Mouse (Mus musculus): ENCODE results near the gene Krt18.
A peak's percentile ranks its signal among the peaks of the same experiment; 100 is the strongest.
"Not testable (repeated sequence)": the region's sequence is repeated elsewhere in the genome, so short reads cannot be mapped to it uniquely, and the experiment has no call there.

Gene Krt18

DNA sequence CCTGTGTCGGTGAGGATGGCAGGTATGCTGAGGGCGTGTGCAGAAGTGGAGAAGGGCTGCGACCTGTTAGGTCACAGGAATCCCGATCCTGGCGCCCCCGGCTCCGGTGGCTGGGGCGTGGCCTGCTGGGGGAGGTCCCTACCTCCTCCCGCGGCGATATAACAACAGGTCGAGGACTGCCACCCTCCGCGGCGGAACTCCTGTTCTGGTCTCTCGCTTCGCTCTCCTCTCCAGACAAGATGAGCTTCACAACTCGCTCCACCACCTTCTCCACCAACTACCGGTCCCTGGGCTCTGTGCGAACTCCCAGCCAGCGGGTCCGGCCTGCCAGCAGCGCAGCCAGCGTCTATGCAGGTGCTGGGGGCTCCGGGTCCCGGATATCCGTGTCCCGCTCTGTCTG is at the start of gene Krt18:
Gene Krt18 (plus strand): TSS at position 141 of the 400 bp plus-strand sequence.
- DNase-seq (ENCODE audit: low spot score): no peak

DNA sequence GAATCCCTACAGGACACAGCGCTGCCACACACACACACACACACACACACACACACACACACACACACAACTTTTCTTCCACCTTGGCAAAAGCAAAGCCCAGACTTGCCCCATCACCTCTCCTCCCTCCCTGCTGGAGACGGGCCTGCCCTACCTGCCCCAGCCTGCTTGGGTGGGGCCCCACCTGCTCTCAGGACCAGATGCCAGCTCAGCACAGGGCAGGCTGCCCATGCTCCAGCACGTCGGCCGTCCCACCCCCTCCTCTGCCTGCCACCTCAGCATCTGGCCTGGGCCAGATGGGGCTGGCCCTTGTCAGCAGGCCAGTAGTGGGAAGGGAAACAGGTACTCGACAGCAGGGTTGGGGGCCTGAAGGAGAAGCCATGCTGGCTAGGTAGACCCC is 47.1 kb upstream of the Krt18 start:
- peak; percentile 42 for DNase-seq (ENCODE audit: low spot score)

DNA sequence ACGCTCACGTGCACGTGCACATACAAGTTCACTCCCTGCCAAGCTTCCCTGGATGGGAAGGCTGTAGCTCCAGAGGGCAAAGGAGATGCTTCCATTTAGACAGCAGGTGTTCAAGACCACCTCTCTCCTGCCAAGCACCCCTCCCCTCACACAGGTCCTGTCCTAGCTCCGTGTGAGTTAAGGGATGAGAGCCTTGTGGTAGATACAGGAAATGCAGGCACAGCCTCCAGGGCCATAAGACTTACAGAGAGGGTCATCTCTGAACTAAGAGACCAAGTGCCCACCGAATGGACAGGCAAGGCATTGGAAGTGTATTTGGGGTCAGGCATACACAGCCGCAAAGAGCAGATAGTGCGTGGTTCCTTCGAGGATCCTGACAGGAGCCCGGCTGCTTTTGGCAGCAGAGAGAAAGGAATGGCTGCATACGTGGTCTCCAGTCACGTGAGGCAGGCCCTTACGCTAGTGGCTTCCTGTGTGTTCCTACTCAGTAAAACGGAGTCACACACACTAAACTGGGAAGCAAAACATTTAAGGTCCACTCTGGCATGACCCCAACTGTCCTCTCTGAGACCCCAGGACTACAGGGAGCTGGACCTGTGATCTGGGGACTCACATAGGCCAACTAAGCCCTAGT is 44.5 kb upstream of the Krt18 start:
- no peak for DNase-seq (ENCODE audit: low spot score)

DNA sequence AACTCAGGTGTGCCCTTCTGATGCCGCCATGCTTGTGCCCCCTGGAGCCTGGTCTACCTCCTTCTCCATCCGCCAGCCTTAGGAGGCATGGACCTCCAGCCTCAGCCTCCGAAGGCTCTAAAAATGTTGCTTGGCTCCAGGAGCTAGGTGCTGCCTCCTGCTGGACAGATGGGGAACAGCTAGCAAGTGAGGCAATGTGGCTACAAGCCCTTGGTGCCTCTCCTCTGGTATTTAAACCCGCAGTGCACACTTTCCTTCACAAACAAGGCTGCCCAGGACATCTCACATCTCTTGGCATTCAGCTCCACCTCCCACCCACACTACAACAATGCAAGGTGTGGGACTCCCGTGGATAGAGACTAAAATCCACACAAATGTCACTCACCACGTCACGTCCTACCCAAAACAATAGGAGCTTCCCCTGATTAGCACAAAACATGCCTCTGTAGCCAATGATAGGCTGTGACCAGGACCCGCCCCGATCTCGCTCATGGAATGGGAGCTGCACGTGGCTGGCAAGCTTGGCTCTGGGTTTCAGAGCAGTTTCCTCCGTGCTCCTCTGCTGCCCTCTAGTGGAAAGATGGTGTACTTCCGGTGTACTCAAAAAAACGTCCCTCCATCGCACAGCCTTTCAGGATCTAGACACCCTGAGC is 43.9 kb upstream of the Krt18 start:
- peak; percentile 87 for DNase-seq (ENCODE audit: low spot score)

DNA sequence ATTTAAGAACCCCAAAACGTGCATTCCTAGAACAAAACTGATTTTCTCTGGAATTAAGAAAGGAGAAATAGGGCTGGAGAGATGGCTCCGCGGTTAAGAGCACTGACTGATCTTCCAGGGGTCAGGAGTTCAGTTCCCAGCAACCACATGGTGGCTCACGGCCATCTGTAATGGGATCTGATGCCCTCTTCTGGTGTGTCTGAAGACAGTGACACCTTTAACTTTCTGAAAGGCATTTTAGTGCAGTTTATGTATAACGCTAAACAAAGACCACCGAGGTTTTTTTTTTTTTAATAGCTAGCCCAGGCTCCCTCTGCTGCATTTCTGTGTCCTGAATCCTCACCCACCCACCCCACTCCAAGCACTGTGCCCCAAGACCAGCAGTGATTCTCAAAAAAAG is 43.2 kb upstream of the Krt18 start:
- no peak for DNase-seq (ENCODE audit: low spot score)

DNA sequence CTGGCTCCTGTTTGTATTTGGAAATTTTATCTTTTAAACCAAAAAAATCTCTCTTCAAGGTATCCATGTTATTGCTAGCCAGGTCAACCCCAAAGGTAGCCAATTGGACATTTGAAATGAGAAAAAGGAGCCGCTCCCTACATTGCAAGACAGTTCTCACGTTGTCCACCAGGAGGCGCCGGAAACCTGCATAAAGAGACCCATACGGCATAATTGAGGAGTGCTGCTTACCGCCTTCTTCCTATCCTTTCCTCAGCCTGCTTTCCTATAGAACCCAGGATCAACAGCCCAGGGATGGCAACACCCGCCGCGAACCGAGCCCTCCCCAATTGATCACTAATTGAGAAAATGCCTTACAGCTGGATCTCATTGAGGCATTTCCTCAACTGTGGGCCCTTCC is 39.9 kb upstream of the Krt18 start:
- peak; percentile 55 for DNase-seq (ENCODE audit: low spot score)

DNA sequence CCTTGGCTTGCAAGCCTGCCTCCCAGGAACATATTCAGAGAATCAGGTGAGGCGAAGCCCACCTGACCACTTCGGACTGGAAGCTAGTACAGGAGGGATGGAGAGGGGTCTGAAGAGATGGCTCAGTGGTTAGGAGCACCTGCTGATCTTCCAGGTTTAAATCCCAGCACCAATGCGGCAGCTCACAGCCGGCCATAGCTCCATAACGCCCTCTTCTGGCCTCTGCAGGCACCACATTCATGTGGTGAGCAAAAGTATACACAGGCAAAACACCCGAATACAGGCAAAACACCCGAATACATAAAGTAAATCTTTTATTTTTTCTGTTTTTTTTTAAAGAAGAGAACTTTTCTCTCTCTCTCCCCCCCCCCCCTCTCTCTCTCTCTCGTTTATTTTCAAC is 39.3 kb upstream of the Krt18 start:
- no peak for DNase-seq (ENCODE audit: low spot score)

DNA sequence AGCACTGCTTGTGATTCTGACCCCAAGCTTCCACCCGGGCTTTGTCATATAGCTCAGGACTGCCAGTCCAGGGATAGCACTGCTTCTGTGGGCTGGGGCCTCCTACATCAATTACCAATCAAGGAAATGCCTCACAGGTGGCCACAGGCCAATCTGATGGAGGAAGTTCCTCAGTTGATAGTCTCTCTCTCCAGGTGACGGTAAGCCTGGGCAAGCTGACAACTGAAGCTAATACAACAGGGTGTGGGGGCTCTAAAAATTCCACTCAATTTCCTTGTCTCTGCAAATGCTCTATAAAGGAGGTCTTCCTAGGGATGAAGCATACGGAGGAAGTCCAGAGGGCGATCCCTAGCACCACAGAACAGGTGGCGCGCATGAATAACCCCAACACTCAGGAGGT is 37.0 kb upstream of the Krt18 start:
- DNase-seq (ENCODE audit: low spot score): no peak

DNA sequence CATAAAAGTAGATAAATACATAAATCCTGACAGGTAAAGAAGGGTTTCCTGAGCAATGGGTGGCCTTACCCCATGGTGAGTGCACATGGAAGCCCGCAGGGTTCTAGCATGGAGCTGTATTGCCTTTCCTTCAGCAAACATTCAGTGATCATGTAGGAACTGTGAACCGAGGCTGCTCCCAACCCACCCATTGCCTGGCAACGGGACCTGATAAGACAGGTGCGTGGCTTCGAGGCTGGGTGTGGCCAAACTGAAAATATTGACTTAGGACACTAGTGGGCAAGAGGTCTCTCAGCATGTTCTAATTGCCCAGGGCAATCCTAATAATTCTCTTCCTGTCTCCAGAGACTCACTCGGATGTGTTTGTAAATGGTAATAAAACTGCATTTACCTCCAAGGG is 33.6 kb upstream of the Krt18 start:
- DNase-seq (ENCODE audit: low spot score): no peak

DNA sequence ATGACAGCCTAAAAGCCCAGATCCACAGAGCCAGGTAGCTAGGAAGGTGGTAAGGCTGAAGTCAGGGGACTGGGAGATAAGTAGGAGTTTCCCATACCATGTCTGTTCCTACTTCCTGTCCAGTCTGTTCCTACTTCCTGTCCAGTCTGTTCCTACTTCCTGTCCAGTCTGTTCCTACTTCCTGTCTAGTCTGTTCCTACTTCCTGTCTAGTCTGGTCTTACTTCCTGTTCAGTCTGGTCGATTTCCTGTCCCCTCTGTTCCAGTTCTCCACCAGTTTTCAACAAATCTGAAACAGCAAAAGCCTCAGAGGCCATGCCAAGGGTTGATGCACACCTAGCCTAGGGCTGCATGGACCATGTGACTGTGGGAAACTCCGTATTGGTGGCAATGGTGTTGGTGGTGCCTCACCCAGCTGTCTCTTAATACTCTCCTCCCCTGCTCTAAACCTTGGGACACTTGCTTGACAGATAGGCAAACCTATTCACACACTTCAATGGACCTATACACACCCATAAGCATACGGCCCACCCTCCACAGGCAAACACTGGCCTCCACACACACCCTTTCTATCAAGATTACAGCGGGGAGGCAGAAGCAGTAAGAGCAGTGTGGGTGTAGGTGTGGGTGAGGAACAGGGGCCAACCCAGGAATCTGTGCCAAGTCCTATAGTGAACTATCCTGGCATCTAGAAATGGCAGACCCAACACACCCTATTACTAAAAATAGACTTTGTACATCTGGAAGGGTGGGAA is 32.3 kb upstream of the Krt18 start:
- DNase-seq (ENCODE audit: low spot score): no peak

DNA sequence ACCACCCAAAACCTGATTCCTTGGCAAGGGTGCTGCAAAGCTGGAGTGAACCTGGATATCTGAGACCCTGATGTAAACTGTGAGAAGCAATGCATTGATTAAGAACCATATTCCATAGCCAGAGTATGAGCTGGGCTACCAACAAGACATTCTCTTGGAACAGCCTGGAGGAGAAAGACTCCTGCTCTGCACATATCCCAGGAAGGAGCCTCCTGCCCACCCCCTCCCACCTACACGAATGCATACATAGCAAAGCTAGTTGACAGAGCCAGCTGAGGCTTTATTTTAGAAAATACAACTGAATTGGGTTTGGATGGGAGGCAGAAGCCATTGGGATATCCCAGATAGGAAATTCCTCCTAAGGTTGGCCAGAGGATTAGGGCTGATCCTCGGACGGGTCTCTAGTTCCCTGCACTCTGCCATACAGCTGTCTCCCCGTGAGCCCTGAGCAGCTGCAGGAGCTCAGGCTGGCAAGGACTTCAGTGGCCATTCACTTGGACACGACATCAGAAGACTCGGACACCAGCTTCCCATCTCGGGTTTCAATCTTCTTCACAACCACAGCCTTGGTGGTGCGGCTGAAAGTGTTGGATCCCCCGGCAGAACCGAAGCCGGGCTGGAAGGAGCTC is 31.4 kb upstream of the Krt18 start:
- DNase-seq (ENCODE audit: low spot score): not testable (repeated sequence)

DNA sequence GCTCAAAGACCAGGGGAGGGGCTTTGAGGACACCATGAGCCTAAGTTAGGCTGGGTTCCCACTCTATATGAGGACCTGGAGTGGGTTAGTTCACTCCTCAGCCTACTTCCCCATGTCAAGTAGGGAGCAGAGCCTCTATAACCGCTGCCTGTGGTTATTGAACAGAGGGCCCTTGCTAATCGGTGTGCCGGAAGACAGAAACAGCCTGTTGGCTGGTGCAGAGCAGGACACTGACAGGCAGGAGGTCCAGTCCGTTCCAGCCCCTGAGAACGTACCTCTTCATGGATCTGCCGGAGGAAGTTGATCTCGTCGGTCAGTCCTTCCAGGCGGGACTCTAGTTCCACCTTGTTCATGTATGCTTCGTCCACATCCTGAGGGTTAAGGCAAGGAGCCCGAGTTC is 28.8 kb upstream of the Krt18 start:
- no peak for DNase-seq (ENCODE audit: low spot score)

DNA sequence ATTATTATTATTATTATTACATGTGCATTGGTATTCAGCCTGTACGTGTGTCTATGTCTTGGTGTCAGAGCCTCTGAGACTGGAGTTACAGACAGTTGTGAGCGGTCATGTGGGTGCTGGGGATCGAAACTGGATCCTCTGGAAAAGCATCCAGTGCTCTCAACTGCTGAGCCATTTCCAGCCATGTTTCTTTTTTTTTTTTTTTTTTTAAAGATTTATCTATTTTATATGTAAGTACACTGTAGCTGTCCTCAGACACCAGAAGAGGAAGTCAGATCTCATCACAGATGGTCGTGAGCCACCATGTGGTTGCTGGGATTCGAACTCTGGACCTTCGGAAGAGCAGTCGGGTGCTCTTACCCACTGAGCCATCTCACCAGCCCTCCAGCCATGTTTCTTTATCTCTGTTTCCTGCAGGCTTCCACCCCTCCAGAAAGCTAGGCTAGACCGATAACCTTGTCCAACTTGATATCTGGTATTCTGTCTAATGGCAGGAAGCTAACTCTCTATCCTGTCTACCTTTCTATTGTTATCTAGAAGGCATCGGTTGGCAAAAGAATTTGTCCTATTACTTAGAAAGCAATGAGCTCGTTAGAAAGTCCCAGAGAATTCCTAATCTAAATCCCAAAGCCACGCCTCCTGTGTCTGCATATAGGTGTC is 28.2 kb upstream of the Krt18 start:
- DNase-seq (ENCODE audit: low spot score): no peak

DNA sequence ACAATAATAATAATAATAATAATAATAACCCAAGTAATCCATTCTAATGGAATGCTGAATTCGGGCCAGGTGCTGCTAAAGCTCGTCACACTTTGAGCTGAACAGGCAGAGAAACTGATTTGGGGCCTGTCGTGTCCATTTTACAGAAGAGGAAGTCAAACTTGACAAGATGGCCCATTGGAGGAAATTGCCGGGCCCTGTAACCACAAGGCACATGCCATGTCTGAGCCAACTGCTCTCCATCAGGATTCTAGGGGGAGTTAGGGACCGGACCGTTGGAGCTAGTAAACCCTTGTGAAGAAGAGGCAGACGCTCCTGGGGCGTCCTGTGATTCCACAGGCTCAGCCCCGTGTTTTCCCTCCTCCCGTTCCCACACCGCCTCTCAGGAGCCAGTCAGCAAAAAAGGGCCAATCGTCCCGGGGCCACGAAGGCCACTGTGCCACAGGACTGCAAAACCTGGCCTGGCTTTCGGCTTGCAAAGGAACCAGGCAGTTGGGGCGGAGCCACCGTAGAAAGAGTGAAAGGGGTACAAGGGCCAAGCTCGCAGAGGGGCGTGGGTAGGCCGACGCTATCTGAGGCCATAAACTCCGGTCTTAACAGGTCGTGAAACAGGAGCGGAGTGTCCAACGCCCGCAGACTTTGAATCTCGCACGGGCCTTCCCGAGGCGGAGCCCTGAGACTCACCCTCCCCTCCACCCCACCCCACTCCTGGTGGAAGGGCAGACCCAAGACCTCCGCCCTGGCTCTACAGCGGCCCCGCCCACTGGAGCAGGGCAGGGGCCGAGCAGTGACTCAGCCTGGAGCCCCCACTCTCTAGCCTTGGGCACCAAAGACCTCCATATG is 25.1 kb upstream of the Krt18 start:
- DNase-seq (ENCODE audit: low spot score): peak; percentile 67

DNA sequence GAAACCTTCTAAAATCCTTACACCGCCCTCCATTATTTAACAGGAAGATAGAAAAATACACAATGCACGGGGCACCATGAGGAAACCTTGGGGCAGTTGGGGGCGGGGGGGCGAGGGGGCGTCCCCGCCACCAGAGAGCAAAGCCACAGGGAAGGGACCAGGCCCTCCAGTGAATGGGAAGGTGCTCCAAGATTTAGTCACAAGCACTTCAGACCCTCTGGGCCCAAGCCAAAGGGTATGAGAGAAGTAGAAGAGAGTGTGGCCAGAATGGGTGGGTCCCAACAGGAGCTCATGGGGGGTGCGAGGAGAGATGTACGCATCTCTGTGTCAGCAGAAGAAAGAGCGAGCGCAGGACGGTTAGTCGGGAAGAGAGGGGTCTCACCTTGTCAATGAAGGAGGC is 24.5 kb upstream of the Krt18 start:
- DNase-seq (ENCODE audit: low spot score): no peak

DNA sequence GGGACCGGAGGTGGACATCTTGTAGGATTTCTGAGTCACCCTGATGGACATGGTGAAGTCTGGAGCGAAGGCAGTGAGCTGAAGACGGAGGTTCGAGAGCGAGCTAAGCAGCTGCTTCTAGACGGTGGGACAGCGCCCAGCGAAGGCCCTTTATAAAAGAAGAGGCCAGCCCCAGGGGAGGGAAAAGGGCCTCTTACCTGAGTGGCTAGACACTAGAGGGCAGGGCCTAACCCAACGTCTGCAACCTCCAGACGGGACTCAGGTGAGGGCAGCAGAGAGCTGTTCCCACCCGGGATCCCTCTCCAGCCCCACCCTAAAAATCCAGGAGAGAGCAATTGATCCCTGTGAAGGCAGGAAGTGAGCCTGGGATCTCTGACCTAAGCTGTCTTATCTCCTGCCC is 23.8 kb upstream of the Krt18 start, which contains the start of gene Krt8:
Gene Krt8 (minus strand): TSS at position 294 of the 400 bp plus-strand sequence.
- peak; percentile 57 for DNase-seq (ENCODE audit: low spot score)

DNA sequence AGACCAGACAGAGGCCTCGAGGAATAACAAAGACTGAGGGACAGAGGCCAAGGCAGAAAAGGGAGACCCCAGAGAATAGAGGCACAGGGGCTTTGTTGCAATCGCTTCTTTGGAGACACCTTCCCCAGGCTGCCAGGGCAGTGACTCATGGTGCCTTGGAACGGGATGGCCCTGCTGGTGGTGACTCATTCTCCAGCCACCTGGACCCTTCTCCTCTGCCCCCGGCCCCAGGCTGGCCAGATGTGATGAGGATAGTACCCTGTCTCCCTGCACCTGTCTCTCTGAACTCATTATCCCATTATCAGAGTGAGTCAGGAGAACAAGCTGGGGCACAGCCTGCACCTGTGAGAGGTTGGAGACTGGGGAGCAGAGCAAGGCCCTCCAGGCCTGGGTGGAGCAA is 22.7 kb upstream of the Krt18 start:
- no peak for DNase-seq (ENCODE audit: low spot score)

DNA sequence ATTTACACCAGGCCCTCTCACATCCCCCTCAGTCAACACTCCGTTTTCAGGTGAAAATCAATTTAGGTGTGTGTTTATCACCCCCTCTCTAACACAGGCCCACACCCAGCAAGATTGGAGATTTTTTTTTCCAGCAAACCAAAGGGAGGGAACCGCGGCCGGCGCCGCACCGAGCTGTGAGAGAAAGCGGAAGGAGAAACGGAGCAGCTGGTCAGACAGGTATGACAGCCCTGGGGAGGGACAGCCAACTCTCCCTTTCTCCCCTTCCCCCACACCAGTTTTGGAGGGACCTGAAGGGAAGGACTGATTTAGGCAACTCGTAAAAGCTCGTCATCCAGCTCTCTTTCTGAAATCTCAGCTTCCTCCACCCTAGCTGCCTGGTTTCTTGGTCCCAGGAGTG is 21.7 kb upstream of the Krt18 start:
- no peak for DNase-seq (ENCODE audit: low spot score)

DNA sequence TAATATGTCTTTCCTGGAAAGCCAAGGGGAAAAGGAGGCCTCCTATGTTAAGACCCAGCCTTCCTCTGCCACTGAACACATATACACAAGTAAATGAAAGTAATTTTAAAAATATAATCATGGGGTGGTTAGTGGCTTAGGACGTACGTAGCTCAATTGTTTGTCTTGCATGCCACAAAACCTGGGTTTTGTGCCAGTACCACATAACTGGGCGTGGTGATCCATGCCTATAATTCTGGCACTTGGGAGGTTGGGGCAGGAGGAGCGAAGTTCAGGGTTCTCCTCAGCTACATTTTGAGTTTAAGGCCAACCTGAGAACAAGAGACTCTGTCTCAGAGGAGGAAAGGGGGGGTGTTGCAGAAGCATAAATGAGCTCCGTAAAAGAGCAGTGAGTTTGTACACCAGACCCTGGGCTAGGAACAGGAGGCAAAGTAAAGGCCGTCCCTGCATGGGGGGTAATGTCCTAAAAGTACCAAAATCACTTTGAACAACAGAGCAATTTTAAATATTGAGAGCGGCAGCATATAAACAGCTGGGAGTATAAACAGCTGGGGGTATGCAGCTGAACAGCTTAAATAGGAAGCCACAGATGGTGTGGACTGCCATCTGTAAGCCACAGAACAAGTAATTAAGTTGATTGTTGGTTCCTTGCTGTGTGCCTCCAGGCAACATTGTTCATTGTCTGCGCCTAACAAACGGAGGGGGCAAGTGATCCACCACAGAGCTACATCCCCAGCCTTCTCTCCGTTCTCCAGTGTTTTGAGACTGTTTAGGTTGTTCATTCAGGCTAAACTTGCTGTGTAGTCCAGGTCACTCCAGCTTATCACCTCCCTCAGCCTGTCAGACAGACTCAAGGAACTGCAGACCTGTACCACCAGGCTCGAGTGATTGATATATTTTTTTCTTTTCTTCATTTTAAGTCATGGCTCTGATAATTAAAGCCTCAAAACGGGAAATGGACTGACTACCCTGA is 20.6 kb upstream of the Krt18 start:
- no peak for DNase-seq (ENCODE audit: low spot score)

DNA sequence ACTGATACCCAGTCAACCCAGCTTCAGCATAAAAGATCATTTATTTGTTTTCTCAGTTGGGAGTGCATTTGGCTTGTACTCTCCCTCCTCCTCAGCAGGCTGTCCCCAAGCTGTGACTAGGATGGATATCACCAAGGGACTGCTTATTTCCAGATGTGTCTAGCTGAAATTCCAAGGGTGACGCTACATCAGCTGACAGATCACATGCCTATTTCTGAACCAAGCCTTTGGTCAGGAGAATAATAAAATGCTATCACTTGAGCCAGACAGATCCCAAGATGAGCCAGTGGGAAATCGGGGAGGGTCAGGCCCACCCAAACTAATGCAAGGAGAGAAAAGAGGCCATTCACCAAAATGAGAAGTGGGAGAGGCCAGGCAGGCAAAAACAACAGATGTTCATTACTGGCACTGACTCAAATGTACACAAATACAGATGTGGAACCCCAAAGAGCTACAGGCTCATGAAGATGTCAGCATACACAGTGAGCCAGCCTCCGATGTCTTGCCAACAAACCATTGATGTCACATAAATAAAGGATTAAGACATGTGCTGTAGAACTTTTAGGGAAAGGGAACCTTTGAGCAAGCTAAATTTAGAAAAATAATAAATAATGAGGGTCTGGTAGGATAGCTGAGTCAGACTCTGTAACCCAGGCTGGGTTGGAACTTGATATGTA is 17.3 kb upstream of the Krt18 start:
- no peak for DNase-seq (ENCODE audit: low spot score)

All from ovary, adult 18-20 months (tissue).